Mouse (Mus musculus) MN1 (cell line): Measurements from ENCODE around the gene Lrrc4.
A peak's percentile ranks its signal among the peaks of the same experiment; 100 is the strongest.

Source experiments
- DNase-seq: peaks from one replicate; pipeline ENCODE4 v3.0.0-alpha.2; 2016; ENCODE audit warnings: low spot score

Lrrc4 gene

GRCm38 (mm10) chr6:28724776-28725175, 106.8 kb downstream of the Lrrc4 start:
- no peak for DNase-seq

DNA sequence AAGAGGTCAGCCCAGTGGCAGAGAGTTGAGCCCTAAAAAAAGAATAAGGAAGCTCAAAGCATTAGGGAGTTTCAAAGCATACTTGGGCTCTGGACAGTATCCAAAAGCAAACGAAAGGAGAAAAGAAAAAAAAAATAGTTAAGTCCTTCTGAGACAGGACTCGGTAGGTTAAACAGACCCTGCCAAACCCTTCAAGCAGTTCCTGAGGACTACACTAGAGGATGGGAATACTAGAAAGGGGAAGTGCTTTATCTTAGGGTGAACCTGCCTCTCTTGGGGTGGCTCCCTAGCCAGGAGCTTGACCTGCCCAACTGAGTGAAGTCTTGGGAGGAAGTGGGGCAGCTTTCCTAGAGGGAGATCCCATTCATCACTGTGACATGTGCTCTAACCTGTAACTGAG, 108.5 kb downstream of the Lrrc4 start:
- no peak for DNase-seq

DNA sequence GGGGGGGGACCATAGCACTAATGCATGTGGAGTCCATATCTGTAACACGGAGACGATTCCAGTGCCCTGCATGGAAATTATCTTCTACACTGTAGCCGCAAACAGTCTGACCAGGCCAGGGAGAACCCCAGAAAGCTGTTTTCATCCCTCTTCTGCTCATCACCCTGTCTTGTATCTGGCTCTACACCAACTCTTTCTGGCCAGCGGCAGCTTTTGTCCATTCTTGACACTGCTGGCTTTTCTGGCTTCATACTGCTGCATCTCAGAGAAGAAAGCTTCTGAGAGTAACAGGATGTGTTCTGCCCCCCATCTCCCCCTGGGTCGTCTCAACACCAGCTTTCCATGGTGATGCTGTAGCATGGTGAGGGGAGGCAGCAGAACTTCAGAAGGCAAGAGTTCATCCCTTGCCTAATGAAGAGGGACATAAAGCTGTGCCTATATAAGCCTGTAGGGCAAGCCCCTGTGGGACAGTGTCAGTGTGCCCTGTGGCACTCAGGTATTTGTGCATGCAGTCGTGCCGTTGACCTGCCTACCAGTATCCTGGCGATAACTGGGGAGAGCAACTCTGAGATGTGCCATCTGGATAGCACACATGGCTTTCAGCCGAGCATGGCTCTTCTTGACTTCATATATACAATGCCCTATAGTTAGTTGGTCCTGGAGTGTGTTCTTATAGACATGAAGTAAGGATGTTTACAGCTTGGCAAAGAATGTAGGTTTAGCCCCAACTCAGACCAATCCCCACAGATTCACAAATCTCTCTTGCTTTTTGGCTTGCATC, 111.0 kb downstream of the Lrrc4 start:
- no peak for DNase-seq

DNA sequence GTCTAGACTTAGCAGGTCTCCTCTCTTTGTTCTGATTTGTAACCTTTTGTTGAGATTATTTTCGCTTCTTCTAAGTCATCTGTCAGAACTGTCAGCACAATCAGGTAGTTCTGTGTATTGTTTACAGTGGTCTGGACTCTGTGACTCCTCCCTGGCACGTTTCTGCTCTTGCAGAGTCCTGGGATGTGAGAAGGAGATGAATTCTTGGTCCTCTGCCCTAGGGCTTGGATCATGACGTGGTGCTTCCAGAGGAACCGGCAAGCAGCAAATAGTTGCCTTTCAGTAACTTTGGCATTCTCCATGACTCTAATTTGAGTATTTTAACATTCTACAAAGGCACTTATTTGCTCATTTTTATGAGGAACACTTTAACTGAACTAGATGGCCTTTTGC, 113.7 kb downstream of the Lrrc4 start:
- no peak for DNase-seq

DNA sequence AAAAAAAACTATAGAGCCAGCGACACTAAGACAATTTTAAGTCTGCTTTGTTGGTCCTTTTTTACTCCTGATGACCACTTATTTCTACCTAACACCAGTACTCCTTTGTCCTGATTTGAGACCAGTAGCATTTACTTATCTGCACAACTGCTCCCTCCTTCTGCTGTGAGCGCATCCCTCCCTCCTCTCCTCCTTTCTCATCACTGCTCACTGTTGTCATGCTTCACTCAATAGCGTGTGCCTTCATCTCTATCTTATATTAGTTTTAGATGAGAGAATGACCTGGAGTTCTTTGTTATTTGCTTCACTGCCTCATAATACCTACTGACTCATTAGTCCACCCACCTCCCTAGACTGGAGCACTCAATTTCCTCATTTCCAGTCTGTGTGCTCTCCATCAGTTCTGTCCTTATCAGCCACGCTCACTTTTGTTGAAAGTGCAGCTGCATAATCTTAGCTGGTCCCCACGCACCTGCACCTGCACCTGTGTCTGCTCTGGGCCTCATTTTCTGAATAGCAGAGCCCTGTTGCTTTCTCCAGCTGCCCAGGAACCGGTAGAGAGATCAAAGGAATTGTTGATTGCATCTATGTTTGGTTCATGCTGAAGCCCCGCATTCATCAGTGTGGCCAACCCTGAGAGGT, 114.2 kb downstream of the Lrrc4 start:
- DNase-seq: no peak

DNA sequence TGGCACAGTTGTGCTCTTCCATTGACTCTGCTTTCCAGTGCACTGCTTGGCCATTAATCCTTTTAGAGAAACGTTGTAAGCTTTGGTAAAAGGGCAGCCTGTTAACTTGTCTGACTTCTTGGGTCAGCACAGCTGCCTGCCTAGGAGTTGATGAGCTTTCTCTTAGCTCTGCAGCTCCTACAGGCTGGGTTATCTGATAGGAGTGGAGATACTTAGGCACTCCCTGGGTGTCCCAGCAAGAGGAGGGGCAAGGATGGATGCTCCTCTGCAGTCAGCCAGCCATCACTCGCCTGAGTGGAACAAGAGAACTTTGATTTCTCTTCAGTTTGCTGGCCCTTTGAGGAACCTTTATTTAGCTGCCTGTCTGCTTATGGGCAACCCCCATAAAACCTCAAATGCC, 121.5 kb downstream of the Lrrc4 start:
- no peak for DNase-seq

GRCm38 (mm10) chr6:28706976-28707592, 124.5 kb downstream of the Lrrc4 start:
- no peak for DNase-seq

DNA sequence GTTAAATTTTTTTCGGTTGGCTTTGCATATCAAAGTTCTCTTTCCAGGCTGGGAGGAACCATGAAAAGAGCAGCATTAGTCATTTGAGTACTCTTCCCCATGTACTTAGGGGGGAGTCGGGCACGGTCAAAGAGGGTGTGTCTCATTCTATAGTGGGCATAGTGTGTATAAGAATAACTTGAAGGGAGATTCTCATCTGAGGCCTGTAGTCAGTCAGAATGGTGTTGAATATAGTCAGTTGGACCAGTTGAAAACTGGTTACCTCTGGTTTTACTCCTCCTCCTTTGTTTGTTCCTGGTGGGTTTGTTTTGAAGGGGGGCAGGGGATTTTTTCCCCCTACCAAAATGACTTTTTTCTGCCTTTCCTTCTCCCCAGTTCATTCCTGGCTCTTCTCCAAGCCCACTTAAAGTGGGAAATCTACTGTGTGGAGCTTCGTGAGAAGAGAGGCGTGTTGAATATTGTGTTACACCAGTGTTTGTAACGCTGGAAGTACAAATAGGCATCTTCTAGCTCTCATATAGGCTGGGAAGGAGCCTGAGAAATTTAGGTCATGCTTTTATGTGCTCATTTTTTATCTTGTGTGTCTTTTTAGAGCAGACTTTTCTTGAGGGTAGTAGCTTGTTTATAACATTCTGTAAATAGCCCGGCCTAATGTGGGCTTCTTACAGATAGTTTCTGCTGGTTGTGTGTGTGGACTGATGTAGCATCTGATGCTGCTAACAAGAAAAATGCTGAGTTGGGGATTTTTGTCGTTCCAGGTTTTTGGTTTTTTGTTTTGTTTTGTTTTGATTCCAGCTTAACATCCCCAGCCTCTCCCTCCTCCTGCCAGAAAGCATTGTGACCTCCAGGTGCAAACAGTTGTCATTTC, 125.2 kb downstream of the Lrrc4 start:
- DNase-seq: no peak

DNA sequence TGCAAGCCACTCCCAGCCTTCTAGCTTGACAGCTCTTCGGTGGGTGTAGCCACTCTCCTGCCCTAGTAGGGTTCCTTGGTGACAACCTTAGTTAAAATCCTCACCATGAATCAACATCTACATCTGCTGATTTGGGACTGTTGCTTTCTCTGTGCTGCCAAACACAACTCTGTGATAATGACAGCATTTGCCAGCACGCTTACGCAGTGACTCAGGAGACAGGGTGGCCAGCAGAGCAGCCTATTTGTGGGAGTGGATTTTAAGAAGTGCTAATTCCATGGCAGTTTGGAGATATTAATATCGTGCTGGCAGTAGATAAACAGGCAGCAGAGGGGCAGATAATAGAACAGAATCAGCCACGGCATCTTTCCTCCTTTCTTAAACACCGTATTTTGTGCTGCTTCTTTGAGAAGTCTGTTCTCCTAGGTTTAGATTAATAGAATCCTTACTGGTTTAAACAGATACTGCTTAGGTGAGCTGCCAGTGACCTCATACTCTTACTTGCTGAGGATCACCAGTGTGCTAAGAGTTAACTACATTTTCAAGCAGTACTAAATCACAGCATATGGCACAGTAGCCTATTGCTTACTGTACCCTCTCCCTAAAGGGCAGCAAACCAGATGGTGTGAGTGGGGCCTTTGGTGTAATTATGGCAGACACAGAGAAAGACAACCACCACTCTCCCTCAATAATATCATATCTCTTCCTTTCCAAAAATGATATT, 126.0 kb downstream of the Lrrc4 start:
- peak; percentile 56 for DNase-seq

- peak; percentile 84 for DNase-seq
Measured at GRCm38 (mm10) chr6:28704612-28705011, 126.9 kb downstream of the Lrrc4 start.

DNA sequence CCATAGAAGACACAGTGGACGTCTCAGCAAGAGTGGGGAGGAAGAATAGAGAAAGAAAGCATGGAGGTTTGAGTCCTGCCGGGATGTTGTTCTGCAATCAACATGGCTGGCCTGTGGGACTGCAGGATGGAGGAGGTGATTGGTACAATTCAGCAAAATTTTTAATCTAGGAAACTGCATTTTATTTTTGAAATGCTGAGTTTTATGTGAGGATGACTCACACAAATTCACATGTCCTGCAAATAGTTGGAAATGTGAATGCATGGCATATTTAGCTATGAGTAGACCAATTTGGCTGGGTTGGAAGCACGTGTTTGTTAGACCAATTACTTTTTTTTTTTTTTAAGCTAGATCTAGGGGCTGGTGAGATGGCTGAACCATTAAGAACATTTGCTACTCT, 134.3 kb downstream of the Lrrc4 start:
- no peak for DNase-seq

- DNase-seq: no peak
Measured at GRCm38 (mm10) chr6:28692659-28693058, 138.9 kb downstream of the Lrrc4 start.

- DNase-seq: no peak
Measured at GRCm38 (mm10) chr6:28687776-28688175, 143.8 kb downstream of the Lrrc4 start.

DNA sequence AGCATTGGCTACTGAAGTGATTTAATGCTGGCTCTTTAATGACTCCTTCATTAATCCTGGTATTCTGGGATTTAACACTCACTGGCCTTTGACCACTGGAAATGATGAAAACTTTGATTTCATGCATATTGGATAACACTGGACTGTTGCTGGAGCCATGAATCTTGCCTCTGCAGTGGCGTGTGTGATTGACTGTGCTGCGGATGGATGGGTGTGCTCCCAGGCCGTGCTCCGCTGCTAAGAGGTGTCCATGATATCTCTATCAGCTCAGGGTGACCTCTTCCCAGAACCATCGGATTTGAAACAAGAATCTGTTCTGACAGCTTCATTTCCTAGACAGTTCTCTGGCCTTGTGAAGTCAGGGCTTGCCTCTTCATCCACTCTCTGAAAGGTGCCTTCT, 145.8 kb downstream of the Lrrc4 start:
- no peak for DNase-seq

DNA sequence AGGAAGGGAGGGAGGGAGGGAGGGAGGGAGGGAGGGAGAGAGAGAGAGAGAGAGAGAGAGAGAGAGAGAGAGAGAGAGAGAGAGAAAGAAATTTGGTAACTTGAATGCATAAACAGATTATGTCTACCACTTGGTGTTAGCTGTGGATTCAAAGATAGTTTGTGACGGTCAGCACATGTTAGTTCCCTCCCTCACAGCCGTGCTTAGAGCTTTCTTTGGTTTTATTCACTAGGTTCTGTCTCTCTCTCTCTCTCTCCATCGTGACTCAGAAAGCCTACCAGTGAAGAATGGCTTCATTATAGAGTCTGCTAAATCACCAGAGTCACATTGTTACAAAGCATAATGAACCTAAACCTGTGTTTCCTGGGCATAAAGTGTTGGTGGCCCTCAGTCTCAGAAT, 146.5 kb downstream of the Lrrc4 start:
- no peak for DNase-seq

- no peak for DNase-seq
Measured at GRCm38 (mm10) chr6:28681521-28682457, 149.8 kb downstream of the Lrrc4 start.

DNA sequence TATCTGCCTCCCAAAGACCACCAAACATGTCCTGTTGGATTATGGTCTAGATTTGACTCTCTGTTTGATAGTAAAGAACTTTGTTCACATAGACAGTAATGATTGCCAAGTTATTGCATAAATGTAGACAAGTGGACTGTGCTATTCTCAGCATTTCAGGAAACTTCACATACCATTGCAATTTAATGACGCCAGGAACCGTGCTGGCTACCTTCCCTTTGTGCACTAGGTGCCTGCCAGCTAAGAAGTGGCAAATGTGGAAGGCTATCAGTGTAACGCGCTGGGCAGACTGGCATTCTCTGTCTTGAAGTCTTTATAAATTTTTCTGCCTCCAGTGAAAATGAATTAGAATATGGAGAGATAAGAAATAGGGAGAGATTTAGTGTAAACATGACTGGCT, 151.0 kb downstream of the Lrrc4 start:
- DNase-seq: no peak

DNA sequence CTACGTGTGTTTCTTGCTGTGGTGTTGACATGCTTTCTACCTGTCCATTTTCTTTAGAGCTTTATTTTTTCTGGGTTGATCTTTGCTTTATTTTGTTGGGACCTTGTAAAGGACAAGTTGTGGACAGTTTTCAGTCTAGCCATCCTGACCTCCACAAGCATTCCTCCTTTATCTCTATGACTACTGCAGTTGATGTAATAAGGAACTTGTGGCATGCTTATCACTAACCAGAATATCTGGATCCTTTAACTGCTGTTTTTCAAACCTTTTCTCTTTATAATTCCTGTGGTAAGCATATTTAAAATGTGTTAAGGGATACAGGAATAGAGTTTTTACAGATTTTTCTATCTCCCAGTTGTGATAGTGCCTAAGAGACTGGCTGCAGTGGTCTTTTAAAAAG, 152.7 kb downstream of the Lrrc4 start:
- DNase-seq: no peak

DNA sequence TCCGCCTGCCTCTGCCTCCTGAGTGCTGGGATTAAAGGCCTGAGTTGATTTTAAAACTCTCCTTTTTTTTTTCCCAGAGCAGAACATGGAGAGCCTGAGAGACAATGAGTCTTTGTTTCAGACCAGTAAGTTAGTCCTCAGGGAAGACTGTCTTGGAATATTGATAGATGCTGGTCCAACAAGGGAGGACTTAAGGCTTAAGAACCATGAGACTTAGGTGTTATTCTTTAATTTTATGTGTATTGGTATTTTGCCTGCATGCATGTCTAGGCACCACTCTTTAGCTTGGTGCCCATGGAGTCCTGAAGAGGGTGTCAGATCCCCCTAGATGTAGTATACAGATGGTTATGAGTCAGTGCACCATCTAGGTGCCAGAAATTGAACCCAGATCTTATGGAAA, 156.9 kb downstream of the Lrrc4 start:
- no peak for DNase-seq

DNA sequence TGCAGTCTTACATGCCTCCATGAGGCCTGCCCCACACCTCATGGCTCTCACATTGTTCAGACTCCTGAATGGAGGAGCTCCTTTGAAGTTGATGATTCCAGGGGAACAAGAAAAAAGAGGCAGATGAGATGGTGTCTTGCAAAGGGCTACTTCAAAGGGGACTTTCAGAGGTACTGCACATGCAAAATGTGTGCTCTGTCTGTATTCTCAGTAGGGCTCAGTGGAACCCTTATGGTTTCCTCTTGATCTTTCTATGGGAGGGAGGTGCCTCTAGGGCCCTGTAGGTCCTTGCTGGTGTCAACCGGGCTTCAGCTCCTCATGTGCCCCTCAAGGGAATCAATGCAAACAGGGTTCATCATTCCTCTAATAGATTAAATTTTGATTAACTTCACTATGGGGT, 159.2 kb downstream of the Lrrc4 start:
- no peak for DNase-seq

- DNase-seq: no peak
Measured at GRCm38 (mm10) chr6:28669251-28669650, 162.3 kb downstream of the Lrrc4 start.
